ENCODE assay signal across 13 mouse cellular contexts in genomic region chr2:166459955-166460354, GRCm38 (mm10).
A peak's percentile ranks its signal among the peaks of the same experiment; 100 is the strongest.
DNase-seq lines count a peak whose midpoint lies in the region; ATAC-seq and TF ChIP-seq lines count a peak whose summit lies in the region.
"Had no signal": no experiment of that assay in that cellular context is flagged by ENCODE, and none has a peak within 500 bp of the region (broad histone marks: within the 10 kb centered on the region; RNA-seq: fewer than 3 reads in every experiment).

No protein-coding gene starts in this region.

- H3K4me1 ChIP-seq in lung, adult 2 months (ENCODE audit: control insufficient read depth, insufficient read depth, low read length): no peaks in the 10 kb centered on the region
- H3K4me1 ChIP-seq in midbrain, embryonic 10.5 days: peaks cover 4% of the 10 kb centered on the region; the same call in 1 of the 2 replicates
- no peaks in the 10 kb centered on the region; the same call in 1 of the 2 replicates for H3K4me1 ChIP-seq in forebrain, embryonic 12.5 days

- WGBS in lung, adult 2 months: 56% methylated on average over 9 of the region's 9 CpGs
- WGBS in midbrain, embryonic 10.5 days: 74% methylated on average over 9 of the region's 9 CpGs
- WGBS in forebrain, embryonic 12.5 days: 72% methylated on average over 9 of the region's 9 CpGs

- no peak overlapping the region for H3K9ac ChIP-seq in forebrain, embryonic 12.5 days

- no peak for TF ChIP-seq CTCF in lung, adult 2 months (IDR thresholded peaks at IDR 0.05; ENCODE audit: insufficient read depth, low read length)

- 0 out of 2 replicates have a peak, but pooled peaks cover 3% of the 10 kb centered on the region for H3K9me3 ChIP-seq in midbrain, embryonic 10.5 days (replicated peaks)
- H3K9me3 ChIP-seq in forebrain, embryonic 12.5 days: no peaks in the 10 kb centered on the region

- no peak for ATAC-seq in forebrain, embryonic 12.5 days (ENCODE audit: low FRiP score)
- ATAC-seq in inflammation-experienced regulatory T-cells, adult 6 months: no peak
- ATAC-seq: Patski had no signal

- H3K27ac ChIP-seq in midbrain, embryonic 10.5 days (replicated peaks): no peak overlapping the region
- H3K27ac ChIP-seq in forebrain, embryonic 12.5 days: no peak overlapping the region
- H3K27ac ChIP-seq: kidney, postnatal 0 days had no signal

- H3K4me2 ChIP-seq in forebrain, embryonic 12.5 days: no peak overlapping the region

- no peaks in the 10 kb centered on the region for H3K36me3 ChIP-seq in midbrain, embryonic 10.5 days
- no peaks in the 10 kb centered on the region for H3K36me3 ChIP-seq in forebrain, embryonic 12.5 days (replicated peaks)

- no peaks in the 10 kb centered on the region for H3K27me3 ChIP-seq in midbrain, embryonic 10.5 days (ENCODE audit: low read depth, poor library complexity, severe bottlenecking)
- H3K27me3 ChIP-seq in forebrain, embryonic 12.5 days: no peaks in the 10 kb centered on the region
- H3K27me3 ChIP-seq: Patski had no signal

- DNase-seq in lung, postnatal 36 days: peak; percentile 25
- no peak for DNase-seq in lung, adult 2 months
- DNase-seq in gastrocnemius, adult 8-10 months (ENCODE audit: low spot score in 2 of 2): peak; percentile 39 to 48
- DNase-seq in heart, postnatal 4 days: peak; percentile 77
- DNase-seq in yolk sac, embryonic 10.5 days (ENCODE audit: low spot score): peak; percentile 68
- DNase-seq in midbrain, embryonic 10.5 days (ENCODE audit: low spot score): no peak
- DNase-seq: cerebellum, adult 9-10 months; lung, postnatal 10 days; right cerebral cortex, postnatal 4 days had no signal

- H3K4me3 ChIP-seq in lung, adult 2 months (replicated peaks; ENCODE audit: extremely low read depth, low read depth, low read length): no peak overlapping the region
- H3K4me3 ChIP-seq in midbrain, embryonic 10.5 days: no peak overlapping the region
- H3K4me3 ChIP-seq in forebrain, embryonic 12.5 days (replicated peaks): no peak overlapping the region

- no peak for TF ChIP-seq POLR2A in lung, adult 2 months (IDR thresholded peaks at IDR 0.05; ENCODE audit: borderline replicate concordance, extremely low read depth, low read depth, low read length)

Comparison
In these comparisons a context has a peak if more than half of its experiments do, and no peak if none do; other contexts are left out.
1. DNase-seq: peak in lung, postnatal 36 days (single experiment), gastrocnemius, adult 8-10 months (2 of 2), heart, postnatal 4 days (single experiment) and yolk sac, embryonic 10.5 days (single experiment); none in lung, adult 2 months (single experiment) and midbrain, embryonic 10.5 days (single experiment).